Mouse (Mus musculus) ES-E14 (cell line): ENCODE measurements around the gene Rwdd3. TPM values are rescaled to one million over a fixed set of nuclear protein-coding genes. Genes with fewer than 3 reads are reported as not detected.

Source experiments
- DNase-seq: peaks from one replicate; pipeline ENCODE4 v3.0.0-alpha.2; 2013; ENCODE audit warnings: low read depth, low spot score
- H3K27ac ChIP-seq: 2 replicates; pipeline ENCODE4 v1.5.1; 2012; ENCODE audit warnings: low read depth, mild to moderate bottlenecking, low read length, moderate library complexity, mixed read lengths; ENCODE audit not compliant: poor library complexity, insufficient read depth, severe bottlenecking
- H3K36me3 ChIP-seq: 2 replicates; pipeline ENCODE4 v1.6.1; 2012; ENCODE audit warnings: mild to moderate bottlenecking, low read length, moderate library complexity, mixed read lengths; ENCODE audit not compliant: control insufficient read depth, poor library complexity, insufficient read depth, severe bottlenecking
- H3K4me1 ChIP-seq, 2 experiments: fragments of 150-350 bp in 1 of 2; sonication (generic) in 1 of 2; 2 replicates each; pipeline ENCODE4 v1.6.1; 2012; ENCODE audit warnings: low read length in 2 of 2, mild to moderate bottlenecking in 1 of 2, mixed read lengths in 1 of 2; ENCODE audit not compliant: control insufficient read depth in 2 of 2, insufficient read depth in 2 of 2, poor library complexity in 1 of 2
- H3K4me3 ChIP-seq, 2 experiments: fragments of 150-350 bp in 1 of 2; sonication (generic) in 1 of 2; 2 replicates each; pipeline ENCODE4 v1.5.1; 2012; ENCODE audit warnings: low read length in 2 of 2, low read depth in 1 of 2, mild to moderate bottlenecking in 1 of 2, mixed read lengths in 1 of 2; ENCODE audit not compliant: insufficient read depth in 1 of 2, poor library complexity in 1 of 2, severe bottlenecking in 1 of 2
- H3K9ac ChIP-seq: 2 replicates; pipeline ENCODE4 v1.6.1; 2012; ENCODE audit warnings: low read depth, mild to moderate bottlenecking, low read length, mixed read lengths; ENCODE audit not compliant: poor library complexity, insufficient read depth, severe bottlenecking
- H3K9me3 ChIP-seq: fragments of 150-350 bp; sonication (generic); 2 replicates; pipeline ENCODE4 v1.6.1; 2012; ENCODE audit warnings: low read depth, mild to moderate bottlenecking, low read length; ENCODE audit not compliant: control insufficient read depth, insufficient read depth
- CHD2 ChIP-seq: IDR thresholded peaks from 2 replicates; pipeline ENCODE4 v1.6.1; 2014; ENCODE audit warnings: mild to moderate bottlenecking, low read depth, low read length, inconsistent platforms
- HCFC1 ChIP-seq: IDR thresholded peaks from 2 replicates; pipeline ENCODE4 v1.6.1; 2012; ENCODE audit warnings: low read length, inconsistent platforms, borderline replicate concordance; ENCODE audit not compliant: insufficient read depth
- MAFK ChIP-seq: IDR thresholded peaks from 2 replicates; pipeline ENCODE4 v1.6.1; 2014; ENCODE audit warnings: mild to moderate bottlenecking, low read depth, low read length, inconsistent platforms; ENCODE audit not compliant: insufficient read depth
- ZC3H11A ChIP-seq: IDR thresholded peaks from 2 replicates; pipeline ENCODE4 v1.6.1; 2012; ENCODE audit warnings: low read depth, mild to moderate bottlenecking, inconsistent platforms, low read length, borderline replicate concordance
- ZNF384 ChIP-seq: IDR thresholded peaks from 2 replicates; pipeline ENCODE4 v1.6.1; 2012; ENCODE audit warnings: low read depth, low read length, inconsistent platforms
- in situ Hi-C, 2 experiments: fragments of 600-800 bp; cut with MboI; formaldehyde crosslinking; loops; one replicate each; pipeline ENCODE4 v1.15.1; 2025; ENCODE audit warnings: low sequenced_read_pairs in 2 of 2, inconsistent platforms in 1 of 2; ENCODE audit not compliant: unreplicated experiment in 2 of 2
- total RNA-seq: library from RNA; depleted of rRNA; stranded (reverse); fragments of 300-350 nt; gene quantifications from 2 replicates; pipeline ENCODE4 v1.2.3, GENCODE M21; 2012

The Rwdd3 gene
- total RNA-seq, 1 experiment = 3.7 TPM

- Histone ChIP-seq H3K4me3 (no peak overlapping the region), H3K27ac (no peak overlapping the region), H3K9ac (no peak overlapping the region), H3K4me1 (no peaks in the 10 kb centered on the region), H3K9me3 (no peaks in the 10 kb centered on the region), H3K36me3 (no peaks in the 10 kb centered on the region)
- DNase-seq = no peak
- TF ChIP-seq HCFC1 = no peak
- no peak for TF ChIP-seq CHD2
- no peak for TF ChIP-seq MAFK
- no peak for TF ChIP-seq ZNF384
- TF ChIP-seq ZC3H11A = no peak
- in situ Hi-C loops = no loop called here
Measured at GRCm38 (mm10) chr3:121116590-121116989, 54.9 kb downstream of the Rwdd3 start.

GRCm38 (mm10) chr3:121116067-121116466 is 55.4 kb downstream of the Rwdd3 start:
- no peak for TF ChIP-seq MAFK
- TF ChIP-seq HCFC1 = no peak
- no peak for TF ChIP-seq ZC3H11A
- no peak for TF ChIP-seq ZNF384
- TF ChIP-seq CHD2 = no peak
- Histone ChIP-seq H3K9ac (no peak overlapping the region), H3K27ac (no peak overlapping the region), H3K36me3 (no peaks in the 10 kb centered on the region), H3K9me3 (no peaks in the 10 kb centered on the region), H3K4me1 (no peaks in the 10 kb centered on the region), H3K4me3 (no peak overlapping the region)
- in situ Hi-C loops = no loop called here
- DNase-seq = no peak

GRCm38 (mm10) chr3:121111068-121111467 is 60.4 kb downstream of the Rwdd3 start:
- Histone ChIP-seq H3K9ac (no peak overlapping the region), H3K27ac (no peak overlapping the region), H3K36me3 (no peaks in the 10 kb centered on the region), H3K4me3 (no peak overlapping the region), H3K9me3 (no peaks in the 10 kb centered on the region), H3K4me1 (no peaks in the 10 kb centered on the region)
- TF ChIP-seq ZNF384 (no peak), HCFC1 (no peak), ZC3H11A (no peak), MAFK (no peak), CHD2 (no peak)
- in situ Hi-C loops = no loop called here
- DNase-seq = no peak

- in situ Hi-C loops = no loop called here
- Histone ChIP-seq H3K4me3 (no peak overlapping the region), H3K36me3 (no peaks in the 10 kb centered on the region), H3K4me1 (no peaks in the 10 kb centered on the region), H3K27ac (no peak overlapping the region), H3K9me3 (no peaks in the 10 kb centered on the region), H3K9ac (no peak overlapping the region)
- no peak for TF ChIP-seq ZNF384
- no peak for TF ChIP-seq MAFK
- no peak for TF ChIP-seq CHD2
- no peak for TF ChIP-seq HCFC1
- TF ChIP-seq ZC3H11A = no peak
- no peak for DNase-seq
Measured at GRCm38 (mm10) chr3:121110430-121110829, 61.1 kb downstream of the Rwdd3 start.

- Histone ChIP-seq H3K27ac (no peak overlapping the region), H3K9me3 (no peaks in the 10 kb centered on the region), H3K9ac (no peak overlapping the region), H3K4me3 (no peak overlapping the region), H3K4me1 (no peaks in the 10 kb centered on the region), H3K36me3 (no peaks in the 10 kb centered on the region)
- no peak for TF ChIP-seq ZNF384
- no peak for TF ChIP-seq ZC3H11A
- TF ChIP-seq CHD2 = no peak
- no peak for TF ChIP-seq HCFC1
- TF ChIP-seq MAFK = no peak
- DNase-seq = no peak
- in situ Hi-C loops = no loop called here
Measured at GRCm38 (mm10) chr3:121107481-121107880, 64.0 kb downstream of the Rwdd3 start.
